Mouse (Mus musculus): ENCODE results near the gene Dgkg. TPM values are rescaled to one million over a fixed set of nuclear protein-coding genes. Genes with fewer than 3 reads are reported as not detected.

Gene Dgkg
- polyA plus RNA-seq, 1 experiment from 2014 or later, result 3.2 TPM

GRCm38 (mm10) chr16:22618424-22619056 lies 38.5 kb downstream of the Dgkg start:
- no peaks in the 10 kb centered on the region for H3K9me3 ChIP-seq (ENCODE audit: control insufficient read depth, low read length)
- 72% methylated on average over 8 of the region's 8 CpGs for WGBS
- no peaks in the 10 kb centered on the region for H3K27me3 ChIP-seq (replicated peaks; ENCODE audit: control insufficient read depth, insufficient read depth, low read length)
- H3K9ac ChIP-seq (ENCODE audit: low read length), result no peak overlapping the region
- H3K4me3 ChIP-seq (ENCODE audit: low read depth, low read length), result no peak overlapping the region
- no peak overlapping the region for H3K27ac ChIP-seq (ENCODE audit: low read depth)
- DNase-seq (ENCODE audit: low spot score) (no peak), ATAC-seq (replicated peaks; ENCODE audit: low FRiP score, low TSS enrichment, low read depth) (no peak)
- H3K4me1 ChIP-seq (replicated peaks; ENCODE audit: control insufficient read depth, insufficient read depth, low read length), result no peaks in the 10 kb centered on the region
- no peak overlapping the region for H3K4me2 ChIP-seq (ENCODE audit: low read length)
- no peaks in the 10 kb centered on the region for H3K36me3 ChIP-seq (ENCODE audit: control insufficient read depth, insufficient read depth, low read length)

GRCm38 (mm10) chr16:22615805-22616204 lies 41.2 kb downstream of the Dgkg start:
- no peak for ATAC-seq (replicated peaks; ENCODE audit: low FRiP score, low TSS enrichment, low read depth)

GRCm38 (mm10) chr16:22613186-22614073 lies 43.6 kb downstream of the Dgkg start:
- DNase-seq (ENCODE audit: low spot score) (no peak), ATAC-seq (replicated peaks; ENCODE audit: low FRiP score, low TSS enrichment, low read depth) (peak; percentile 74; the same call in 1 of the 2 replicates)
- Histone ChIP-seq H3K27me3 (replicated peaks; ENCODE audit: control insufficient read depth, insufficient read depth, low read length) (no peaks in the 10 kb centered on the region), H3K9ac (ENCODE audit: low read length) (no peak overlapping the region), H3K4me1 (replicated peaks; ENCODE audit: control insufficient read depth, insufficient read depth, low read length) (no peaks in the 10 kb centered on the region), H3K36me3 (ENCODE audit: control insufficient read depth, insufficient read depth, low read length) (no peaks in the 10 kb centered on the region), H3K9me3 (ENCODE audit: control insufficient read depth, low read length) (no peaks in the 10 kb centered on the region), H3K4me2 (ENCODE audit: low read length) (no peak overlapping the region), H3K27ac (ENCODE audit: low read depth) (0 out of 2 replicates have a peak overlapping the region, but pooled peaks have one; percentile 52), H3K4me3 (ENCODE audit: low read depth, low read length) (no peak overlapping the region)
- 56% methylated on average over 9 of the region's 9 CpGs for WGBS

More at GRCm38 (mm10) chr16:22615805-22616204, 41.2 kb downstream of the Dgkg start:
- 73% methylated on average over 4 of the region's 4 CpGs for WGBS
- Histone ChIP-seq H3K4me3 (ENCODE audit: low read depth, low read length) (no peak overlapping the region), H3K27me3 (replicated peaks; ENCODE audit: control insufficient read depth, insufficient read depth, low read length) (no peaks in the 10 kb centered on the region), H3K9ac (ENCODE audit: low read length) (no peak overlapping the region), H3K4me2 (ENCODE audit: low read length) (no peak overlapping the region), H3K9me3 (ENCODE audit: control insufficient read depth, low read length) (no peaks in the 10 kb centered on the region), H3K27ac (ENCODE audit: low read depth) (no peak overlapping the region), H3K36me3 (ENCODE audit: control insufficient read depth, insufficient read depth, low read length) (no peaks in the 10 kb centered on the region), H3K4me1 (replicated peaks; ENCODE audit: control insufficient read depth, insufficient read depth, low read length) (no peaks in the 10 kb centered on the region)
- DNase-seq (ENCODE audit: low spot score), result no peak

GRCm38 (mm10) chr16:22608046-22608445 lies 49.0 kb downstream of the Dgkg start:
- Histone ChIP-seq H3K27ac (ENCODE audit: low read depth) (no peak overlapping the region), H3K4me3 (ENCODE audit: low read depth, low read length) (no peak overlapping the region), H3K9me3 (ENCODE audit: control insufficient read depth, low read length) (no peaks in the 10 kb centered on the region), H3K36me3 (ENCODE audit: control insufficient read depth, insufficient read depth, low read length) (no peaks in the 10 kb centered on the region), H3K4me1 (replicated peaks; ENCODE audit: control insufficient read depth, insufficient read depth, low read length) (no peaks in the 10 kb centered on the region), H3K4me2 (ENCODE audit: low read length) (no peak overlapping the region), H3K27me3 (replicated peaks; ENCODE audit: control insufficient read depth, insufficient read depth, low read length) (no peaks in the 10 kb centered on the region), H3K9ac (ENCODE audit: low read length) (no peak overlapping the region)
- WGBS, result 35% methylated on average over 6 of the region's 6 CpGs
- ATAC-seq (replicated peaks; ENCODE audit: low FRiP score, low TSS enrichment, low read depth), result no peak
- no peak for DNase-seq (ENCODE audit: low spot score)

- H3K36me3 ChIP-seq (ENCODE audit: control insufficient read depth, insufficient read depth, low read length), result no peaks in the 10 kb centered on the region
- no peaks in the 10 kb centered on the region for H3K27me3 ChIP-seq (replicated peaks; ENCODE audit: control insufficient read depth, insufficient read depth, low read length)
- no peaks in the 10 kb centered on the region for H3K9me3 ChIP-seq (ENCODE audit: control insufficient read depth, low read length)
- H3K4me1 ChIP-seq (replicated peaks; ENCODE audit: control insufficient read depth, insufficient read depth, low read length), result no peaks in the 10 kb centered on the region
- H3K9ac ChIP-seq (ENCODE audit: low read length), result no peak overlapping the region
- no peak for ATAC-seq (replicated peaks; ENCODE audit: low FRiP score, low TSS enrichment, low read depth)
- H3K4me3 ChIP-seq (ENCODE audit: low read depth, low read length), result no peak overlapping the region
- H3K27ac ChIP-seq (ENCODE audit: low read depth), result no peak overlapping the region
- WGBS, result 86% methylated on average over 4 of the region's 4 CpGs
- no peak for DNase-seq (ENCODE audit: low spot score)
- no peak overlapping the region for H3K4me2 ChIP-seq (ENCODE audit: low read length)
These were observed 50.0 kb downstream of the Dgkg start for GRCm38 (mm10) chr16:22606989-22607388.

GRCm38 (mm10) chr16:22602399-22602798 lies 54.6 kb downstream of the Dgkg start:
- Histone ChIP-seq H3K9me3 (ENCODE audit: control insufficient read depth, low read length) (no peaks in the 10 kb centered on the region), H3K36me3 (ENCODE audit: control insufficient read depth, insufficient read depth, low read length) (no peaks in the 10 kb centered on the region), H3K4me1 (replicated peaks; ENCODE audit: control insufficient read depth, insufficient read depth, low read length) (no peaks in the 10 kb centered on the region), H3K27me3 (replicated peaks; ENCODE audit: control insufficient read depth, insufficient read depth, low read length) (no peaks in the 10 kb centered on the region), H3K4me3 (ENCODE audit: low read depth, low read length) (no peak overlapping the region), H3K4me2 (ENCODE audit: low read length) (no peak overlapping the region), H3K9ac (ENCODE audit: low read length) (no peak overlapping the region), H3K27ac (ENCODE audit: low read depth) (no peak overlapping the region)
- WGBS, result 68% methylated on average over 9 of the region's 9 CpGs
- ATAC-seq (replicated peaks; ENCODE audit: low FRiP score, low TSS enrichment, low read depth) (no peak), DNase-seq (ENCODE audit: low spot score) (no peak)

- H3K4me3 ChIP-seq (ENCODE audit: low read depth, low read length), result no peak overlapping the region
- ATAC-seq (replicated peaks; ENCODE audit: low FRiP score, low TSS enrichment, low read depth), result no peak
- H3K9me3 ChIP-seq (ENCODE audit: control insufficient read depth, low read length), result no peaks in the 10 kb centered on the region
- H3K4me1 ChIP-seq (replicated peaks; ENCODE audit: control insufficient read depth, insufficient read depth, low read length), result no peaks in the 10 kb centered on the region
- no peak overlapping the region for H3K4me2 ChIP-seq (ENCODE audit: low read length)
- H3K36me3 ChIP-seq (ENCODE audit: control insufficient read depth, insufficient read depth, low read length), result no peaks in the 10 kb centered on the region
- WGBS, result 89% methylated on average over 3 of the region's 3 CpGs
- H3K9ac ChIP-seq (ENCODE audit: low read length), result no peak overlapping the region
- no peaks in the 10 kb centered on the region for H3K27me3 ChIP-seq (replicated peaks; ENCODE audit: control insufficient read depth, insufficient read depth, low read length)
- H3K27ac ChIP-seq (ENCODE audit: low read depth), result no peak overlapping the region
- DNase-seq (ENCODE audit: low spot score), result no peak
These were observed 55.3 kb downstream of the Dgkg start for GRCm38 (mm10) chr16:22601756-22602155.

GRCm38 (mm10) chr16:22600108-22600699 lies 56.8 kb downstream of the Dgkg start:
- no peaks in the 10 kb centered on the region for H3K4me1 ChIP-seq (replicated peaks; ENCODE audit: control insufficient read depth, insufficient read depth, low read length)
- no peak overlapping the region for H3K9ac ChIP-seq (ENCODE audit: low read length)
- no peak overlapping the region for H3K4me2 ChIP-seq (ENCODE audit: low read length)
- 92% methylated on average over 4 of the region's 4 CpGs for WGBS
- no peak for ATAC-seq (replicated peaks; ENCODE audit: low FRiP score, low TSS enrichment, low read depth)
- DNase-seq (ENCODE audit: low spot score), result no peak
- no peaks in the 10 kb centered on the region for H3K27me3 ChIP-seq (replicated peaks; ENCODE audit: control insufficient read depth, insufficient read depth, low read length)
- H3K36me3 ChIP-seq (ENCODE audit: control insufficient read depth, insufficient read depth, low read length), result no peaks in the 10 kb centered on the region
- H3K27ac ChIP-seq (ENCODE audit: low read depth), result no peak overlapping the region
- no peak overlapping the region for H3K4me3 ChIP-seq (ENCODE audit: low read depth, low read length)
- H3K9me3 ChIP-seq (ENCODE audit: control insufficient read depth, low read length), result no peaks in the 10 kb centered on the region
